Mouse (Mus musculus) E14TG2a.4 (cell line): ENCODE data around the gene Proser2.

Source experiments
- CTCF ChIP-seq: conservative IDR thresholded peaks from 2 replicates; pipeline ENCODE4 v1.5.1; 2014; ENCODE audit warnings: low read length
- NANOG ChIP-seq: IDR thresholded peaks from 2 replicates; pipeline ENCODE4 v1.6.1; 2014; ENCODE audit warnings: borderline replicate concordance, low read length, mixed read lengths
- POU5F1 ChIP-seq: IDR thresholded peaks from 2 replicates; pipeline ENCODE4 v1.6.1; 2014; ENCODE audit warnings: low read length, borderline replicate concordance

GRCm38 (mm10) chr2:6056518-6056917 is 73.5 kb downstream of the Proser2 start:
- TF ChIP-seq CTCF (no peak), NANOG (no peak), POU5F1 (no peak)
